Mouse (Mus musculus): Measurements from ENCODE around the gene Npr1.
A peak's percentile ranks its signal among the peaks of the same experiment; 100 is the strongest.

DNA sequence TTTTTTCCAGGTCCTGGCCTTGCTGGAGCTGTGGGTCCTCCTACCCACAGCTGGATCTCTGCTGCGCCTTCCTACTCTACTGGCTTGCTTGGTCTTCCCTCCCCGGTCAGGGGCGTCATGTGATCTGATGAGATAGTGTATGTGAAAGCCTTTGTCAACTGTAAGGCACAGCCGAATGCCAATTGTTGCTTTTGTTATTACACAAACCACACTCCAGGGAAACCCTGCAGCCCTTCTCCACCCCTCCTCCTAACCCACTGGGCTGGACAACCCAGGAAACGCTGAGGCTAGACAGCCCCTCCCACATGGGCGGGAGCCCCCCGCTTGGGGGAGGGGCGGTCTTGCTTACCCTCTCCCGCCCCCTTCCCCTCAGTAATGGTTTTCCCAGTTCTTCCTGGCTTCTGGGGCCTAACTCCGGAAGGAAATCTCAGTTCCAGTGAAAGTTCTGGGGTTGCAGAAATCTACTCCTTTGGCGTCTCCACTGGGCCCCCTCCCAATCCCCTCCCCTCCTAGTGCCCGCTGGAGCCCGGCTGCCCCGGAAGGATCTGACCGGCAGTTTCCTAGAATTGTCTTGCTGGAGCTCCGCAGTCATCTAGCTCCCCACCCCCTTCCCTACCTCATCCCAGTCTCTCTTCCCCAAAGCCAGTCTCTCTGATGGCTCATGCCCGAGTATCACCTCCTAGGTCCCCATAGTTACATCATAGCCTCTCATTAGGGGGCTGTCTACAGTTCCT is 19.1 kb downstream of the Npr1 start:
- TF ChIP-seq POLR2A (IDR thresholded peaks at IDR 0.05; ENCODE audit: borderline replicate concordance, control insufficient read depth, low read depth, low read length) (0 out of 2 replicates have a peak, but pooled peaks have one; percentile 17), CTCF (IDR thresholded peaks at IDR 0.05; ENCODE audit: control insufficient read depth, insufficient read depth, low read length) (no peak)

All from bone marrow, adult 2 months (tissue).